8 mouse cellular contexts compared by ENCODE assay signal in the genomic region with DNA sequence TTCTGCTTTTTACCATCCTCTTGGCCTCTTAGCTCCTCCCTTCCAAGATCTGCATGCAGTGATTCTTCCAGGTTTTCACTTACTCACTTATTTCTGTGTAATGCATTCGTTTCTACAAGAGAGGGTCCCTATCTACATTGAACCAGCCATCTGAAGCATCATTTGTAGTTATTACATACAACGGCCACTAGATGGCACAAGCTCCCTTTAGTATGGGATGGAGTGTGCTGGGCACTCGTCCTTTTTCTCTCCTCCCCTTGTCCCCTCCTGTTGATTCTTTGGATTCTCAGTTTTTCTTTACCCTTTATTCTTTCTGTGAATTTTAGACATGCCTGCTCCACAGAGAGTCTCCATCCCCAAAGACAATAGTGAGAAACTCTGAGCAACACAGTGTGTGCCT. TPM values are rescaled to one million over a fixed set of nuclear protein-coding genes. Genes with fewer than 3 reads are reported as not detected.
DNase-seq lines count a peak whose midpoint lies in the region; ATAC-seq lines count a peak whose summit lies in the region.

No protein-coding gene starts in this region.

- intact Hi-C loops in gastrocnemius, postnatal 36 days (cut with DNase I) = loop anchor here (5.0 to 10.0 kb wide), 4 partner anchors 99 to 424 kb away; no protein-coding TSS in a partner anchor

- 5% methylated on average over 3 of the region's 3 CpGs for WGBS in forebrain, embryonic 16.5 days
- 6% methylated on average over 3 of the region's 3 CpGs for WGBS in midbrain, embryonic 13.5 days

- no peak overlapping the region for H3K9ac ChIP-seq in forebrain, embryonic 16.5 days (replicated peaks; ENCODE audit: low read depth, low read length)
- H3K9ac ChIP-seq in midbrain, embryonic 13.5 days (replicated peaks) = no peak overlapping the region

- no peak overlapping the region for H3K4me2 ChIP-seq in forebrain, embryonic 16.5 days (ENCODE audit: low read length)
- no peak overlapping the region for H3K4me2 ChIP-seq in midbrain, embryonic 13.5 days (replicated peaks)

- peak; percentile 12 for DNase-seq in gastrocnemius, adult 18-20 months (ENCODE audit: low spot score)
- DNase-seq in gastrocnemius, postnatal 36 days = no peak
- DNase-seq in A20 (ENCODE audit: low read depth, low spot score) = peak; percentile 44
- peak; percentile 26 for DNase-seq in brain, embryonic 18.5 days (ENCODE audit: low read depth, low spot score)
- peak; percentile 21 for DNase-seq in kidney, postnatal 14 days
- DNase-seq in thymus, adult 18-20 months = no peak

- no peaks in the 10 kb centered on the region for H3K4me1 ChIP-seq in forebrain, embryonic 16.5 days (replicated peaks; ENCODE audit: control insufficient read depth, insufficient read depth, low read length)
- H3K4me1 ChIP-seq in midbrain, embryonic 13.5 days (replicated peaks) = no peaks in the 10 kb centered on the region

- no peak overlapping the region for H3K27ac ChIP-seq in forebrain, embryonic 16.5 days (ENCODE audit: low read length)
- H3K27ac ChIP-seq in midbrain, embryonic 13.5 days = no peak overlapping the region

- no peak overlapping the region for H3K4me3 ChIP-seq in forebrain, embryonic 16.5 days (replicated peaks; ENCODE audit: low read length)
- H3K4me3 ChIP-seq in midbrain, embryonic 13.5 days (replicated peaks) = no peak overlapping the region

- H3K9me3 ChIP-seq in forebrain, embryonic 16.5 days (ENCODE audit: control insufficient read depth, low read length) = no peaks in the 10 kb centered on the region
- no peaks in the 10 kb centered on the region for H3K9me3 ChIP-seq in midbrain, embryonic 13.5 days

- no peaks in the 10 kb centered on the region for H3K36me3 ChIP-seq in forebrain, embryonic 16.5 days (ENCODE audit: control insufficient read depth, insufficient read depth)
- H3K36me3 ChIP-seq in midbrain, embryonic 13.5 days = no peaks in the 10 kb centered on the region

- no peaks in the 10 kb centered on the region for H3K27me3 ChIP-seq in forebrain, embryonic 16.5 days (replicated peaks; ENCODE audit: control insufficient read depth, insufficient read depth, low read length)
- H3K27me3 ChIP-seq in midbrain, embryonic 13.5 days = 0 out of 2 replicates have a peak, but pooled peaks cover 4% of the 10 kb centered on the region

- ATAC-seq in forebrain, embryonic 16.5 days = peak; percentile 88
- ATAC-seq in midbrain, embryonic 13.5 days = peak; percentile 87

RNA-seq across cellular contexts. Expression of gene Elmod1, which starts 15.8 kb away (rescaled TPM):
- not detected for total RNA-seq in gastrocnemius, adult 18-20 months (2021)
- not detected for total RNA-seq in gastrocnemius, postnatal 36 days (2021)
- 33.0 and 39.6 TPM in 2 replicates for polyA plus RNA-seq in forebrain, embryonic 16.5 days (2015; fragmentation: Nextera tagmentation; extraction: Ambion mirVana)
- 13.0 and 13.4 TPM in 2 replicates for polyA plus RNA-seq in midbrain, embryonic 13.5 days (2015; fragmentation: Nextera tagmentation; extraction: Ambion mirVana)

Comparison
In these comparisons a context has a peak if more than half of its experiments do, and no peak if none do; other contexts are left out.
1. DNase-seq: peak in gastrocnemius, adult 18-20 months (single experiment), A20 (single experiment), brain, embryonic 18.5 days (single experiment) and kidney, postnatal 14 days (single experiment); none in gastrocnemius, postnatal 36 days (0 of 2) and thymus, adult 18-20 months (0 of 2).